Mouse (Mus musculus): ENCODE measurements around the gene Wapl. TPM values are rescaled to one million over a fixed set of nuclear protein-coding genes. Genes with fewer than 3 reads are reported as not detected.

Gene Wapl
- polyA plus RNA-seq, 1 experiment: 4.5 TPM

DNA sequence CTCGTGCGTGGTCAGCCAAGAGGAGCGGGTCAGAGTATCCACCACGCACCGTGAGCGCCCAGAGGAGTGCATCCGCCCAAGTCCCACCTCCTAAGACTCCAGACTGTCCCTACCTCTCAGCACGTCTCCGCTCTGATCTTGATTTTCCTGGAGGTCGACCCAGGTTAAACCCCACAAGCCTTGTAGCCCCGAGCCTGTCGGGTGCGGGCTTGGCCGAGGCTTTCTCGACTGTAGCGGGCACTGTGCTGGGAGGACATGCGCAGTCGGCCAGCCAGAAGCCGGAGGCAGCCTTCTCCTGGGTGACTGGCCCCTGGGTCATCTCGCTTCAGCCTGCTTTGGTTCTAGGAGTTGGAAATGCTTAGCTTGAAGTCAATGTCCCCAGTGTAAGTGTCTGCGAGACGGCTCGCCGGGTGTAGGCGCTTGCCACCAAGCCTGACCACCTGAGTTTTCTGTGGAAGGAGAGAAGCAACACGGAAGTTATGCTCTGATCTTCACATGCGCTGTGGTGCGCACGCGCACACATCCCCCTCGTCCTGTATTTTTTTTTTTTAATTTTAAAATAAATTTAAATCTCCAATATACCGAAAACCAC, 95.9 kb downstream of the Wapl start:
- peak overlapping the region; percentile 48 for H3K27ac ChIP-seq (ENCODE audit: insufficient read depth, low read length)
- H3K4me3 ChIP-seq (ENCODE audit: extremely low read depth, insufficient read depth, insufficient read length): peak overlapping the region; percentile 56
- H3K36me3 ChIP-seq (ENCODE audit: control insufficient read depth, insufficient read depth, low read length): no peaks in the 10 kb centered on the region
- H3K27me3 ChIP-seq (ENCODE audit: control insufficient read depth, insufficient read depth, low read length): peaks cover 4% of the 10 kb centered on the region; the same call in 1 of the 2 replicates
- no peak for DNase-seq (ENCODE audit: low read depth in 1 of 2, low spot score in 2 of 2)
- WGBS: 29% methylated on average over 32 of the region's 32 CpGs
- TF ChIP-seq CTCF (IDR thresholded peaks at IDR 0.05; ENCODE audit: extremely low read depth, insufficient read depth, insufficient read length, insufficient replicate concordance) (no peak), POLR2A (IDR thresholded peaks at IDR 0.05; ENCODE audit: low read depth, low read length) (no peak)
- peaks cover 9% of the 10 kb centered on the region; the same call in 1 of the 2 replicates for H3K4me1 ChIP-seq (ENCODE audit: control insufficient read depth, insufficient read depth, insufficient read length)

DNA sequence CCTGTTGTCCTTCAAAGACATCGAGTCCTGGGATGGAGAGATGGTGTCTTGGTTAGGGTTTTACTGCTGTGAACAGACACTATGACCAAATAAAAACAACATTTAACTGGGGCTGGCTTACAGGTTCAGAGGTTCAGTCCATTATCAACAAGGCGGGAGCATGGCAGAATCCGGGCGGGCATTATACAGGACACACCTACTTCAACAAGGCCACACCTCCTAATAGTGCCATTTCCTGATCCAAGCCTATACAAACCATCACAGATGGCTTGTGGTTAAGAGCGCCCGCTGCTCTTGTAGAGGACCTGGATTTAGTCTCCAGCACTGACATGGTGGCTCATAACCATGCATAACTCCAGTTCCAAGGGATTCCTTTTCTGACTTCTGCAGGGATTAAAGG, 96.7 kb downstream of the Wapl start:
- Histone ChIP-seq H3K4me3 (ENCODE audit: extremely low read depth, insufficient read depth, insufficient read length) (no peak overlapping the region), H3K27me3 (ENCODE audit: control insufficient read depth, insufficient read depth, low read length) (peaks cover 4% of the 10 kb centered on the region; the same call in 1 of the 2 replicates), H3K36me3 (ENCODE audit: control insufficient read depth, insufficient read depth, low read length) (no peaks in the 10 kb centered on the region), H3K4me1 (ENCODE audit: control insufficient read depth, insufficient read depth, insufficient read length) (peaks cover 9% of the 10 kb centered on the region; the same call in 1 of the 2 replicates), H3K27ac (ENCODE audit: insufficient read depth, low read length) (no peak overlapping the region)
- 78% methylated on average over 6 of the region's 6 CpGs for WGBS
- no peak for TF ChIP-seq POLR2A (IDR thresholded peaks at IDR 0.05; ENCODE audit: low read depth, low read length)
- no peak for TF ChIP-seq CTCF (IDR thresholded peaks at IDR 0.05; ENCODE audit: extremely low read depth, insufficient read depth, insufficient read length, insufficient replicate concordance)
- DNase-seq (ENCODE audit: low read depth in 1 of 2, low spot score in 2 of 2): no peak

DNA sequence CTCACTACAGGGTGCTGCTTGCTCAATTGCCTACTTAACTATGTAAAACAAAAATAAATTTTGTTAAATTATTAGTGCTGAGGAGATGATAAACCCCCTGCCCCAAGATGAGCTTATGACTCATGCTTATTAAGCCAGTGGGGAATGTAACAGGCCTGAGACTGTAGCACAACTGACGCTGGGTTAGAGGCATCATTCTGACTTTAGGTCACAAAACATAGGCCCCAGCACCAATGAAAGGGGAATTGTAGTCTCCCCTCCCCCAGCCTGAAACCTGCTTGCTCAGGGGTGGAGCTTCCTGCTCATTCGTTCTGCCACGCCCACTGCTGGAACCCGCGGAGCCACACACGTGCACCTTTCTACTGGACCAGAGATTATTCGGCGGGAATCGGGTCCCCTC, 97.9 kb downstream of the Wapl start:
- no peaks in the 10 kb centered on the region for H3K36me3 ChIP-seq (ENCODE audit: control insufficient read depth, insufficient read depth, low read length)
- H3K27ac ChIP-seq (ENCODE audit: insufficient read depth, low read length): no peak overlapping the region
- peaks cover 9% of the 10 kb centered on the region; the same call in 1 of the 2 replicates for H3K4me1 ChIP-seq (ENCODE audit: control insufficient read depth, insufficient read depth, insufficient read length)
- no peak for DNase-seq (ENCODE audit: low read depth in 1 of 2, low spot score in 2 of 2)
- peaks cover 4% of the 10 kb centered on the region; the same call in 1 of the 2 replicates for H3K27me3 ChIP-seq (ENCODE audit: control insufficient read depth, insufficient read depth, low read length)
- 18% methylated on average over 9 of the region's 9 CpGs for WGBS
- no peak for TF ChIP-seq POLR2A (IDR thresholded peaks at IDR 0.05; ENCODE audit: low read depth, low read length)
- H3K4me3 ChIP-seq (ENCODE audit: extremely low read depth, insufficient read depth, insufficient read length): no peak overlapping the region

GRCm38 (mm10) chr14:34772132-34772531, 98.4 kb downstream of the Wapl start:
- WGBS: 36% methylated on average over 7 of the region's 7 CpGs
- no peak overlapping the region for H3K27ac ChIP-seq (ENCODE audit: insufficient read depth, low read length)
- H3K36me3 ChIP-seq (ENCODE audit: control insufficient read depth, insufficient read depth, low read length): no peaks in the 10 kb centered on the region
- peaks cover 4% of the 10 kb centered on the region; the same call in 1 of the 2 replicates for H3K27me3 ChIP-seq (ENCODE audit: control insufficient read depth, insufficient read depth, low read length)
- H3K4me1 ChIP-seq (ENCODE audit: control insufficient read depth, insufficient read depth, insufficient read length): peaks cover 9% of the 10 kb centered on the region; the same call in 1 of the 2 replicates
- no peak for TF ChIP-seq POLR2A (IDR thresholded peaks at IDR 0.05; ENCODE audit: low read depth, low read length)
- TF ChIP-seq CTCF (IDR thresholded peaks at IDR 0.05; ENCODE audit: extremely low read depth, insufficient read depth, insufficient read length, insufficient replicate concordance): no peak
- no peak for DNase-seq (ENCODE audit: low read depth in 1 of 2, low spot score in 2 of 2)
- no peak overlapping the region for H3K4me3 ChIP-seq (ENCODE audit: extremely low read depth, insufficient read depth, insufficient read length)

DNA sequence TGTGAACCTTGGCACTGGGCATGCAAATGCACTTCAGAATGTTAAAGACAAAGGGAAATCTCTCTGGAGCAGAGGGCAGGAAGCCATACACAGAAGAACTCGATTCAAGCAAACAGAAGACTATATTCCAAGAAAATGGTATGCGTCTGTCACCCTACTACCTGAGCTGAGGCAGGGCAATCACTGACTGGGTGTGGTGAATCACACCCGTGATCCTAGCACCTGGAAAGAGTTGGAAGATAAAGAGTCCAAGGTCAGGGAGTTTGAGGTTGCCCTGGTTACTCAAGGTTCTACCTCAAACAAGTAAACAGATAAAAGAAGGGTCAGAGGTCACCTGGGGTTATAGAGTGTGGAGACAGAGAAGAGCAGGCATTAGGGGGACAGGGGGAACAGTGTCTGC, 100.0 kb downstream of the Wapl start:
- 80% methylated on average over 3 of the region's 3 CpGs for WGBS
- no peak for DNase-seq (ENCODE audit: low read depth in 1 of 2, low spot score in 2 of 2)
- H3K4me3 ChIP-seq (ENCODE audit: extremely low read depth, insufficient read depth, insufficient read length): no peak overlapping the region
- H3K27me3 ChIP-seq (ENCODE audit: control insufficient read depth, insufficient read depth, low read length): peaks cover 4% of the 10 kb centered on the region; the same call in 1 of the 2 replicates
- H3K36me3 ChIP-seq (ENCODE audit: control insufficient read depth, insufficient read depth, low read length): no peaks in the 10 kb centered on the region
- H3K27ac ChIP-seq (ENCODE audit: insufficient read depth, low read length): no peak overlapping the region
- TF ChIP-seq CTCF (IDR thresholded peaks at IDR 0.05; ENCODE audit: extremely low read depth, insufficient read depth, insufficient read length, insufficient replicate concordance) (no peak), POLR2A (IDR thresholded peaks at IDR 0.05; ENCODE audit: low read depth, low read length) (no peak)
- peaks cover 9% of the 10 kb centered on the region; the same call in 1 of the 2 replicates for H3K4me1 ChIP-seq (ENCODE audit: control insufficient read depth, insufficient read depth, insufficient read length)

GRCm38 (mm10) chr14:34774231-34774630, 100.5 kb downstream of the Wapl start:
- H3K27ac ChIP-seq (ENCODE audit: insufficient read depth, low read length): no peak overlapping the region
- H3K27me3 ChIP-seq (ENCODE audit: control insufficient read depth, insufficient read depth, low read length): peaks cover 3% of the 10 kb centered on the region; the same call in 1 of the 2 replicates
- TF ChIP-seq POLR2A (IDR thresholded peaks at IDR 0.05; ENCODE audit: low read depth, low read length) (no peak), CTCF (IDR thresholded peaks at IDR 0.05; ENCODE audit: extremely low read depth, insufficient read depth, insufficient read length, insufficient replicate concordance) (no peak)
- no peaks in the 10 kb centered on the region for H3K36me3 ChIP-seq (ENCODE audit: control insufficient read depth, insufficient read depth, low read length)
- no peak overlapping the region for H3K4me3 ChIP-seq (ENCODE audit: extremely low read depth, insufficient read depth, insufficient read length)
- DNase-seq (ENCODE audit: low read depth in 1 of 2, low spot score in 2 of 2): no peak
- 87% methylated on average over 6 of the region's 6 CpGs for WGBS
- peaks cover 5% of the 10 kb centered on the region; the same call in 1 of the 2 replicates for H3K4me1 ChIP-seq (ENCODE audit: control insufficient read depth, insufficient read depth, insufficient read length)

GRCm38 (mm10) chr14:34776719-34777385, 103.1 kb downstream of the Wapl start:
- DNase-seq (ENCODE audit: low read depth in 1 of 2, low spot score in 2 of 2): no peak
- WGBS: 83% methylated on average over 12 of the region's 12 CpGs
- no peak overlapping the region for H3K4me3 ChIP-seq (ENCODE audit: extremely low read depth, insufficient read depth, insufficient read length)
- no peak overlapping the region for H3K27ac ChIP-seq (ENCODE audit: insufficient read depth, low read length)
- no peaks in the 10 kb centered on the region for H3K27me3 ChIP-seq (ENCODE audit: control insufficient read depth, insufficient read depth, low read length)
- no peaks in the 10 kb centered on the region for H3K4me1 ChIP-seq (ENCODE audit: control insufficient read depth, insufficient read depth, insufficient read length)
- no peaks in the 10 kb centered on the region for H3K36me3 ChIP-seq (ENCODE audit: control insufficient read depth, insufficient read depth, low read length)
- TF ChIP-seq POLR2A (IDR thresholded peaks at IDR 0.05; ENCODE audit: low read depth, low read length): no peak
- no peak for TF ChIP-seq CTCF (IDR thresholded peaks at IDR 0.05; ENCODE audit: extremely low read depth, insufficient read depth, insufficient read length, insufficient replicate concordance)

Measured in spleen, adult 2 months (tissue).